Mouse (Mus musculus) cerebellum, adult 9-10 months (tissue): ENCODE data around the gene Cadps2.
A peak's percentile ranks its signal among the peaks of the same experiment; 100 is the strongest.

Experiments
- DNase-seq: peaks from one replicate; pipeline ENCODE4 v3.0.0; 2022

Cadps2 gene

DNA sequence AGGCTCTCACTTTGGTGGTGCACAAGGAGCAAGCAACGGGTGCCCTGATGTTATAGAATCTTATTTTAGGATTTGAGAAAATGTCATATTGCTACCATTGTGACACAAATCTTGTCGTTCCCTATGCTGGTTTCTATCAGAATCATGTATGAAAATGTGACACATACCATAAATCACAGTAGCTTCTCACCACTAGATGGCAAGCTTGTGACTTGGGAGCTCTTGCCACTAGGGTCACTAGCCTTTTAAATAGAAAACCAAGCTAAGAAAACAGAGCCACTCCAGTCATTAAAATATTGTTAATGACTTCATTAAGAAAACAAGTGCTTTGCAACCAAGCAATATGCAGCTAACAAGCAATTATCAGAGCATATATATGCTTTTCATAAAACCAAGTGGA, 81.0 kb downstream of the Cadps2 start:
- no peak for DNase-seq

DNA sequence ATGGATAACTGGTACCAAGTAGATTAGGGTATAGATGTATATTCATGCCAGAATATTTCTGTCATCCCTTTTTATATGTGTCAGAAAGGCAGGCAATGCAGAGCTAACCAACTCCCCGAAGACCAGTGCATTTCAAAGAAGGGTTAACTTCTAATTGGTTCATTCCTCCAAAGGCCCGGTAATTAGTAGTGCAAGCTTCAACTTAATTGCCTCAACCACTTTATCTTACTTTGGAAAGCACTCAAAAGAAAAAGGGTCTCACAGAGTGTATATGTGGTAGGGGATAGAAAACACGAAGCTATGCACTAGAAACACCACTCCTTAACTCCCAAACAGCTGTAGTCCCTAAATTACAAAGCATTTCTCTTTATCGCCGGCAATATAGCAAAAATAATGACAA, 90.4 kb downstream of the Cadps2 start:
- no peak for DNase-seq

GRCm38 (mm10) chr6:23740010-23740409, 99.2 kb downstream of the Cadps2 start:
- DNase-seq, result no peak

- no peak for DNase-seq
Measured at GRCm38 (mm10) chr6:23732750-23733149, 106.5 kb downstream of the Cadps2 start.

DNA sequence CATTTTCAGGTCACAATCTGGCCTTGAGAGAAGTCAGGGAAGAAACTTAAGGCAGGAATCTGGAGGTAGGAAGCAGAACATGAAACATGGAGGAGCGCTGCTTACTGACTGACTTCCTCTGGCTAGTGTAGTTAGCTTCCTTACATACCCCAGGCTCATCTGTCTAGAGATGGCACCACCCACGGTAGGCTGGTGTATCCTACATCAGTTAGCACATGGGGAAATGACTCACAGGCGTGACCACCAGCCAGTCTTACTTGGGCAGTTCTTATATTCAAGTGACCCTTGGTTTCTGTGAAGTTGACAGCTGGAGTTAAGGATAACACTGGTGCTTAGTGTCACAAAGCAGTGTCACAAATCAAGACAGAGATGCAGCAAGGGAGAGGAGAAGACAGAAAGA, 110.6 kb downstream of the Cadps2 start:
- no peak for DNase-seq

DNA sequence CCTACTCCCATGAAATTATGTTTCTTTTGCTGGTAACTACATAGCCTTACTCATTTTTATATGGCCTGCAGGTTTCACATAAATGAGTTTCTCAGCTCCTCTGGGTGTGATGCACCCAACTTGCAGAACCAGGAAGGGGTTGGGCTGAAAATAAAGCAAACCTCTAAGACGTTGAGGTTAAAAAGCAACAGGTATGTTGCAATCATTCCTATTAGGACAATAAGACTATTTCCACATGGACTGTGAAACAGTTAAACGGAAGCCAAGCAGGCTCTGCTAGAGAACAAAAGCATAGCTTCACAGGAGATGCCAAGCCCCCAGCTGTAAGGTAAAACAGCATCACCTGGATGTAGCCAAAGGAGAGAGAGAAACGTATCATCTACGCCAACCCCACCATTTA, 115.5 kb downstream of the Cadps2 start:
- no peak for DNase-seq

GRCm38 (mm10) chr6:23720401-23720800, 118.8 kb downstream of the Cadps2 start:
- DNase-seq, result no peak

GRCm38 (mm10) chr6:23707506-23707905, 131.7 kb downstream of the Cadps2 start:
- peak; percentile 63 for DNase-seq

- no peak for DNase-seq
Measured at GRCm38 (mm10) chr6:23700879-23701278, 138.3 kb downstream of the Cadps2 start.

- DNase-seq, result peak; percentile 55
Measured at GRCm38 (mm10) chr6:23678172-23678571, 161.0 kb downstream of the Cadps2 start.

GRCm38 (mm10) chr6:23655036-23655435, 184.2 kb downstream of the Cadps2 start, which contains the start of gene Rnf148:
Gene Rnf148 (minus strand): TSS chr6:23655136.
- DNase-seq, result no peak

DNA sequence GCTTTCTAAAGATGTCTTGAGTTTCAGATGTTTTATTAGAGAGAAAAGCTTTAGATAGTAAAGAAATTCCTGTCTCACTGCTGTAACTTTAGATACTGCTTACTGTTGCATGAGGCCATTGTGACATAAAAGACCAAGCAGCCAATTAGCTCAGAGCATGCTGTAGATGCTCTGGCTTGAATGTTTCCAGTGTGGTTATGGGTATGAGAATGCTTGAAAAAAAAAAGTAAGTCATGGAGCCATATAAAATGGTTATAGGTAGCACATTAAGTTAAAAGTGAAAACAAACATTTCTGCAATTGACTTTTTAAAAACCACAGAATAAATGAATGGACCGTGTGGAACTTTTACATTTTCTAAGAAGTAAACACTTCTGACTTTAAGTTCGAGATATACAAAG, 189.0 kb downstream of the Cadps2 start, which contains the start of gene Rnf133:
TSS of gene Rnf133 (minus strand) at position 101 of the 400 bp plus-strand sequence.
- DNase-seq, result no peak

DNA sequence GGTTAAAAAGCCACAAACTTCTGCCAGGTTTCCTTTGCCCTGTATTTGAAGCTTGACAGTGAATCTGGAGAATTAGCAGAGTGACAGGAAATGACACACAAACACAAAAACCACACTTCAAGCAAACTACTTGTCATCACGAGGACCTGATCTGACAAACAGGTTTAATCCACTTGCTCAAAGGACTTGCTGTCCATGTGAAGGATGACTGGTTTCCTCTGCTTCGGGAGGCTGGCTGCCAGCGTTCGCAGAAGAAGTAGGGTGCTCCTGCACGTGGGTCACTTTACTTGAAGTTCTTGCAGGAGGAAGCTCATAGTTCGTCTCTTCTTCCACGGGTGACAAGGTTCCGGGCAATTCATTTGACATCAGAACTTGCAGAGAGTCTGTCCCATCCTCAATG, 190.5 kb downstream of the Cadps2 start:
- DNase-seq, result no peak

- DNase-seq, result peak; percentile 53
Measured at GRCm38 (mm10) chr6:23647627-23648247, 191.5 kb downstream of the Cadps2 start.

- peak; percentile 83 for DNase-seq
Measured at GRCm38 (mm10) chr6:23637081-23637480, 202.1 kb downstream of the Cadps2 start.

- no peak for DNase-seq
Measured at GRCm38 (mm10) chr6:23635208-23635607, 204.0 kb downstream of the Cadps2 start.

DNA sequence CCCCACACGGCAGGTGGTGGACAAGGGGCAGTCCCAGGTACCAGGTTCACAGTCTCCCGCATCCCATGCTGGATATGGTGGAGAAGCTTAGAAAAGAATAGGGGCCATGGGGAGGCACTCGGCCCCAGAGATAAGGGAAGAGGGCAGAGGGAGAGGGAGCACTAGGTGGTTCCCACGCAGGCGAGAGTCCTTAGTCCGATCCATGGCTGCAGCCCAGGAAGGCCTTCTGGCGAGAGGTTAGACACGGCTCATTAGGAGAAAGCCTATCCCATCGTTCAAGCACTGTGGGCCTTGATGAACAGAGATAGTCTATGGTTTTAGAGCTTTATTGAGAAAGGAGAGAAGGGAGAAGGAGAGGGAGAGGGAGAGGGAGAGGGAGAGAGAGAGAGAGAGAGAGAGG, 205.2 kb downstream of the Cadps2 start:
- no peak for DNase-seq

- DNase-seq, result no peak
Measured at GRCm38 (mm10) chr6:23630465-23630864, 208.8 kb downstream of the Cadps2 start.

- DNase-seq, result peak; percentile 74
Measured at GRCm38 (mm10) chr6:23575102-23575501, 264.1 kb downstream of the Cadps2 start.

- DNase-seq, result peak; percentile 58
Measured at GRCm38 (mm10) chr6:23573750-23574149, 265.5 kb downstream of the Cadps2 start.

DNA sequence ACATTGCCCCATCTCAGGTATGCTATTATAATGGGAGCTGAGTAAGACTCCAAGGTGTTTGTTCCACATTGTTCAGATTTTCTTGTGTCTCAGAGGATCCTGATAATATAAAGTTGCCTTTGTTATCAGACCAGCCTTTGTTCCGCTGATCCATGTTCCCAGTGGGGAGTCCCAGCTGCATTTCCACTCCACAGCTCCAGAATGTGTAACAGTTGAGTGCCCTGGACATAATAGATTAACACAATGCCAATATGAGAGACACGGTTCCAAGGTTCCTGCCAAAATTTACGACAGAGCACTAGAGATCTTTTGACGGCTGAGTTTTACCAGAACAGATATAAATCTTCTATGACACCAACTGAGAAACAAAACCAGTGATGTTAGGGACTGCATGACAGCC, 266.8 kb downstream of the Cadps2 start:
- peak; percentile 53 for DNase-seq

- DNase-seq, result peak; percentile 95
Measured at GRCm38 (mm10) chr6:23569686-23570085, 269.5 kb downstream of the Cadps2 start.

DNA sequence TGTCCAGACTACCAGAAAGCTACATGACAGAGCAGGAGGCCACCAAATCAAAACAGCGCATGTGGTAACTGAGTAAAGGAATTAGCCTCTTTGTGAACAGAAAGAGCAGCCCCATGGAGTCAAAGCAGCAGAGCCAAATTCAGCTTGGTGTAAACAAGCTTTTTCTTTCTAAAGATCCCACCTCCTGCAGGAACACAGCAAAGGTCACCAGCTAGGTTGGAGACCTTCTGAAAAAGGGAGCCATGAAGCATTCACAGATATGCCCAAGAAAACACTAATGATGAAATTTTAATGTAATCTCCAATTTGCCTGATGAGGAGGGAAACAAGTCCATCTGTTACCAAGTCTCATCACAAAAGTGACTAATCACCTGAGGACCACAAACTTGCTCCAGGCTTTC, 270.5 kb downstream of the Cadps2 start:
- peak; percentile 71 for DNase-seq

DNA sequence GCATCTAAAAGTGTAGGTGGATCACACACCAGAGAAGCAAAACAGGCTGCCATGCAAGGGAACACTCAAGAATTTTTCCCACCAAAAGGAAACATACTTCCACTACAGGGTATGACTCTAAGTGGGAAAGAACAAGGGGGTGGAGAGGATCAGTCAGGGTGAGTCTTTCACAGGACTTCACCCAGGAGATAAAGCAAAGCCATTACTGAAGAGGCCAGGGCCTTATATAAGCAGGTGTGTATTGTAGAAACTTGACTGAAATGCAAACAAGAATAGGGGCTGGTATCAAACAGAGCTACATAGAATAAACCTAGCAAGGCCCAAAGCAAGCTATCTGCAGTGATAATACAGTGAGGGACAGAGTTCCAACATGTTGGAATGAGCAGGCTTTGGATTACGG, 271.6 kb downstream of the Cadps2 start:
- no peak for DNase-seq

GRCm38 (mm10) chr6:23549874-23550273, 289.3 kb downstream of the Cadps2 start:
- DNase-seq, result no peak
